Mouse (Mus musculus): Measurements from ENCODE around the gene Defb18.
"Not testable (repeated sequence)": the region's sequence is repeated elsewhere in the genome, so short reads cannot be mapped to it uniquely, and the experiment has no call there.

Gene Defb18

GRCm38 (mm10) chr1:18237343-18237742 lies at the start of gene Defb18:
Gene Defb18 (minus strand): TSS chr1:18237443.
- no peak for DNase-seq

DNA sequence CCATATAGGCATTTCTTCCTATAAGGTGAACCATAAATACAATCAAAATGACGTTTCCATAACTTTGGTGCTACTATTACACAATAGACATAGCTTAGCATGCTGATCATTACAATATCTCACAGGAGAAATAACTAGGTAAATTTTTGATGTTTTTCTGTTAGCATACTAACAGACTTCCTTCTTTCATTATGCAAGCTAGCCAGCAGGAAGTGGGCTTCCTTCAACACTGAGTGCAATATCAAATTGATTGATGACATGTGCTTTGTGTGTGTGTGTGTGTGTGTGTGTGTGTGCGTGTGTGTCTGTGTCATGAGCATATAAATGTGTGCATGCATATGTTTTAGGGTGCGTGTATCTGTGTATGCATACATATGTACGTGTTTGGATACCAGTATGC lies 33.9 kb upstream of the Defb18 start:
- no peak for DNase-seq

- no peak for DNase-seq
Observed at GRCm38 (mm10) chr1:18268845-18269244, 31.6 kb upstream of the Defb18 start.

DNA sequence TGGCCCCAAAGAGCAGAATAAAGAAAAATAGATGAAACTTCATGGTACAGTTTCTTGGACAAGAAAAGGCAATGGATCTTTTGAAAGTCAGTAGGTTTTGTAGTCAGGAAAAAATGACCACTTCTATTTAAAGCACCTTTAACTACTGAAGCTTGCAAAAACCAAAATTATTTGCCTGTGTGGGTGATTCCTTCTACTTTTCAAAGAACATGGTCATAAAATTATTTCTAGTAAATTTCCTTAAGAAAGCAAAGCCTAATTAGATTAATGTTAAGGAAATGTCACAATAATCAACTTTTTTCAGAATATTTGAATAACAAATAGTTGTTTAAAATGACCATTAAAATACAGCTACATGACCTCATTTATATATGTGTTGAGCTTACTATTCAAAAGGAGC lies 27.8 kb upstream of the Defb18 start, which contains the start of gene Defb41:
Defb41 (minus strand) TSS at position 101 of the 400 bp plus-strand sequence.
- DNase-seq: no peak

DNA sequence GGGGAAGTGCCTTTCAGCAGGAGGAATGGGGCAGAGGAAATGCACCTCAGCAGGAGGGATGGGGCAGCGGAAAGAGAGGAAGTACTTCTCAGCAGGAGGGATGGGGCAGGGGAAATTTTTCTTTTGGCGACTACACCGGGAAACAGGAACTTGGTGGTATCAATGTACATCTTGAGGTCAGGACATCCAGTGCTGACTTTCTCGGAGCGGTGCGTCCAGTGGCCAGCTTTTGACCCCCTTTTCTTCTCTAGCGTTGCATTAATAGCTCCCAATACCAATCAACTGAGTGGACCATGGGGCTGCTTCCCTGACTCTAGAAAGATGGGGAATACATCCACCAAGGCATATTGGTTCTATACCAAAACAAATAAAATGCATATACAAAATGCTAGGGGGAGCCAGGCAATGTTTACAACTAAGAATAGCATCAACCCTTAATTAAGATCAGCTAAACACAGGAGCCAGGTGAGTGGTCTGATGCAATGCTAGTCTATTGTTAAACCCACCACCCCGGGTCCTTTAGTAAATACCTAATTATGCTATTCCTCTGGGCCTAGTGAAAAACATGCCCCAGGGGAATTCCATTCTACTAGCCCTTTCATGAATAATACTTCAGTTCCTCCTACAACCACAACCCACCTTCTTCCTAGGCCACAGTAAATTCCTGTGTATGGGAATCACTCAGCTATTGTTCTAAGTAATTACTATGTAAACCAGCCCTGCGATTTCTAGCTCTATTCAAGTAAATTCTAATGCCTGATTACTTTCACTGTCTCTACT lies 8.7 kb upstream of the Defb18 start:
- not testable (repeated sequence) for DNase-seq

DNA sequence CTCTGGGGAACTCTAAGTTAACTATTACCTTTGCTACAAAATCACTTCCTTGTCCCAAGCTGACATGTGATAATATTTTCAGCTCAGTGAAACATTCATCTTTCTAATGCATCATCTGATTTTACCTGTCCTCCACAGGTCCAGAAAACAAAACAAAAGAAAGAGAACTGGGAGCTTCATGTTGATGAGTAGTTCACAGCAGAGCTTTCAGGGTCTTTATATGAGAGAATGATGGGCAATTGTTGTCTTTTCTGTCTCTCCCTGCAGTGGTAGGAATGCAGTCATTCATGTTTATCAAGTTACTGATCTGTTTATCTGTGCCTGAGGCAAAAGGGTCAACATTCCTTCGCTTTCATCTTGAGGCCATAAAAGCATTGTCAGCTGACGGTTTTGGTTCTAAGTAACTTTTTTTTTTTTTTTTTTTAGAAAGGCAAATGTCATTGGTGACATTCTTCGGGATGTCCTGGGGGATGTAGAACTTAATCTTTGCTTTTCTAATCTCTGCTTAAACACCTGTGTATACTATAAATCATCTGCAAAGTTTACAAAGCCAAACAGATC lies 13.8 kb downstream of the Defb18 start:
- DNase-seq: no peak

DNA sequence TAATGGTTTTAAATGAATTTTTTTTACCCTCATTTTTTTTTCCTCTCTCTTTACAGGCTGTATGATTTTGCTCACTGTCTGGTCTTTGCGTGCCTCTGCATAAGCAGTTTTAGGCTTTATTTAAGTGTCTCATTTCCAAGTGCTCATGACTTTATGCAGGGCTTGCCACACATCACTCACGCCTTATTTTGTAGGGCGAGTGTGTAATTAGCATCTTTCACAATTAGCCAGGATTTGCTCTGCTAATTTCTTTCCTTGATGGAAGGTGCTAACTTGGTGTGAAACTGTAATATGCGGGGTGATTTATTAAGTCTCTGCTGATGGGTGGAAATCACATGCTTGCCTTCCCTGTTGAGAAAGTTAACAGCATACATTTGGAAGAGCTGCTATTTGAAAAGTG lies 45.5 kb downstream of the Defb18 start:
- no peak for DNase-seq

GRCm38 (mm10) chr1:18190714-18191712 lies 46.2 kb downstream of the Defb18 start:
- no peak for DNase-seq
